Mouse (Mus musculus) heart, postnatal 0 days (tissue): ENCODE results near the gene Hoxc12. TPM values are rescaled to one million over a fixed set of nuclear protein-coding genes. Genes with fewer than 3 reads are reported as not detected.

Experiments
- ATAC-seq: fragments of 200-750 bp; cut with Nextera tagmentation; 2 replicates; pipeline ENCODE4 v1.8.0; 2017; ENCODE audit warnings: low read depth, moderate number of reproducible peaks, moderate library complexity; ENCODE audit not compliant: insufficient read depth
- DNase-seq: peaks from one replicate; pipeline ENCODE4 v3.0.0-alpha.2; 2016; ENCODE audit warnings: low spot score
- H3K27ac ChIP-seq: fragments of 300-500 bp; sonication (generic); 2 replicates; pipeline ENCODE4 v1.5.1; 2014; ENCODE audit warnings: low read depth, mild to moderate bottlenecking
- H3K27me3 ChIP-seq: fragments of 300-500 bp; sonication (generic); 2 replicates; pipeline ENCODE4 v1.6.1; 2014; ENCODE audit warnings: low read length, mixed read lengths; ENCODE audit not compliant: control insufficient read depth, insufficient read depth
- H3K36me3 ChIP-seq: fragments of 300-500 bp; sonication (generic); replicated peaks from 2 replicates; pipeline ENCODE4 v1.6.1; 2014; ENCODE audit warnings: low read length, mixed read lengths; ENCODE audit not compliant: control insufficient read depth, insufficient read depth
- H3K4me1 ChIP-seq: fragments of 300-500 bp; sonication (generic); 2 replicates; pipeline ENCODE4 v1.6.1; 2014; ENCODE audit warnings: antibody characterized with exemption; ENCODE audit not compliant: control insufficient read depth, insufficient read depth
- H3K4me2 ChIP-seq: fragments of 300-500 bp; sonication (generic); 2 replicates; pipeline ENCODE4 v1.6.1; 2014; ENCODE audit warnings: low read depth, mild to moderate bottlenecking, low read length, moderate library complexity
- H3K4me3 ChIP-seq: fragments of 300-500 bp; sonication (generic); 2 replicates; pipeline ENCODE4 v1.5.1; 2014; ENCODE audit warnings: low read depth, low read length
- H3K9ac ChIP-seq: fragments of 300-500 bp; sonication (generic); replicated peaks from 2 replicates; pipeline ENCODE4 v1.6.1; 2014; ENCODE audit warnings: low read depth, low read length, mixed read lengths
- H3K9me3 ChIP-seq: fragments of 300-500 bp; sonication (generic); replicated peaks from 2 replicates; pipeline ENCODE4 v1.6.1; 2016; ENCODE audit warnings: low read length; ENCODE audit not compliant: control insufficient read depth
- CTCF ChIP-seq: IDR thresholded peaks from 2 replicates; pipeline ENCODE4 v1.5.1; 2016; ENCODE audit warnings: antibody characterized with exemption, control low read depth, low read depth
- EP300 ChIP-seq: IDR thresholded peaks from 2 replicates; pipeline ENCODE4 v1.6.1; 2016; ENCODE audit warnings: antibody characterized with exemption, low read depth
- whole genome bisulfite sequencing: fragments of 180-500 bp; shearing (Covaris S2); extraction: QIAGEN DNeasy Blood & Tissue Kit; methylation state at CpG from one replicate; pipeline ENCODE4 v1.1.7; 2014; 5-methylcytosine and 5-hydroxymethylcytosine counted together
- polyA plus RNA-seq: library from polyadenylated mRNA; unstranded; fragments of >200 nt; fragmentation: Nextera tagmentation; extraction: Ambion mirVana; gene quantifications from 2 replicates; pipeline ENCODE4 v1.2.1, GENCODE M21; 2015
- total RNA-seq: library from RNA; depleted of rRNA; stranded (reverse); fragments of >200 nt; gene quantifications from 2 replicates; pipeline ENCODE4 v1.2.3, GENCODE M21; 2014; ENCODE audit warnings: low replicate concordance

Hoxc12 gene
- total and polyA plus RNA-seq, 2 experiments from 2014 or later = not detected

GRCm38 (mm10) chr15:102967511-102968397 is 31.2 kb downstream of the Hoxc12 start:
- ATAC-seq (no peak), DNase-seq (no peak)
- Histone ChIP-seq H3K9me3 (no peaks in the 10 kb centered on the region), H3K4me2 (no peak overlapping the region), H3K4me1 (no peaks in the 10 kb centered on the region), H3K36me3 (no peaks in the 10 kb centered on the region), H3K27me3 (peaks cover 100% of the 10 kb centered on the region), H3K9ac (no peak overlapping the region), H3K4me3 (no peak overlapping the region), H3K27ac (no peak overlapping the region)
- 4% methylated on average over 34 of the region's 34 CpGs for WGBS
- no peak for TF ChIP-seq EP300
- TF ChIP-seq CTCF = no peak

GRCm38 (mm10) chr15:102969296-102969695 is 32.7 kb downstream of the Hoxc12 start:
- H3K27ac ChIP-seq = no peak overlapping the region
- ATAC-seq = no peak
- TF ChIP-seq EP300 (no peak), CTCF (no peak)
- no peak overlapping the region for H3K4me2 ChIP-seq
- H3K9ac ChIP-seq = no peak overlapping the region
- DNase-seq = no peak
- peaks cover 100% of the 10 kb centered on the region for H3K27me3 ChIP-seq
- no peaks in the 10 kb centered on the region for H3K4me1 ChIP-seq
- no peaks in the 10 kb centered on the region for H3K9me3 ChIP-seq
- H3K36me3 ChIP-seq = no peaks in the 10 kb centered on the region
- WGBS = 23% methylated on average over 1 of the region's 1 CpGs
- no peak overlapping the region for H3K4me3 ChIP-seq

GRCm38 (mm10) chr15:102970740-102971139 is 34.2 kb downstream of the Hoxc12 start:
- H3K9me3 ChIP-seq = no peaks in the 10 kb centered on the region
- H3K9ac ChIP-seq = no peak overlapping the region
- no peak overlapping the region for H3K4me3 ChIP-seq
- 5% methylated on average over 12 of the region's 12 CpGs for WGBS
- H3K27ac ChIP-seq = no peak overlapping the region
- H3K4me1 ChIP-seq = no peaks in the 10 kb centered on the region
- ATAC-seq (no peak), DNase-seq (no peak)
- peaks cover 100% of the 10 kb centered on the region for H3K27me3 ChIP-seq
- H3K4me2 ChIP-seq = no peak overlapping the region
- H3K36me3 ChIP-seq = no peaks in the 10 kb centered on the region
- TF ChIP-seq EP300 (no peak), CTCF (0 out of 2 replicates have a peak, but pooled peaks have one; percentile 4)

- no peak for ATAC-seq
- Histone ChIP-seq H3K36me3 (no peaks in the 10 kb centered on the region), H3K27ac (no peak overlapping the region), H3K9ac (no peak overlapping the region), H3K4me2 (no peak overlapping the region), H3K27me3 (peaks cover 100% of the 10 kb centered on the region), H3K4me1 (peaks cover 4% of the 10 kb centered on the region; the same call in 1 of the 2 replicates), H3K9me3 (no peaks in the 10 kb centered on the region), H3K4me3 (no peak overlapping the region)
- WGBS = under 1% methylated on average over 21 of the region's 21 CpGs
- TF ChIP-seq EP300 = no peak
- no peak for TF ChIP-seq CTCF
- DNase-seq = no peak
Observed at GRCm38 (mm10) chr15:102972254-102972653, 35.7 kb downstream of the Hoxc12 start.

- H3K27ac ChIP-seq = no peak overlapping the region
- H3K4me1 ChIP-seq = peaks cover 5% of the 10 kb centered on the region; the same call in 1 of the 2 replicates
- H3K36me3 ChIP-seq = no peaks in the 10 kb centered on the region
- peaks cover 100% of the 10 kb centered on the region for H3K27me3 ChIP-seq
- TF ChIP-seq EP300 = no peak
- TF ChIP-seq CTCF = no peak
- H3K9me3 ChIP-seq = no peaks in the 10 kb centered on the region
- no peak overlapping the region for H3K4me3 ChIP-seq
- no peak overlapping the region for H3K4me2 ChIP-seq
- WGBS = 2% methylated on average over 6 of the region's 6 CpGs
- DNase-seq = no peak
- H3K9ac ChIP-seq = no peak overlapping the region
- no peak for ATAC-seq
Observed at GRCm38 (mm10) chr15:102972753-102973152, 36.2 kb downstream of the Hoxc12 start.
